ENCODE assay signal across 25 mouse cellular contexts in genomic region chr11:107401839-107402590, GRCm38 (mm10).
A peak's percentile ranks its signal among the peaks of the same experiment; 100 is the strongest.
DNase-seq lines count a peak whose midpoint lies in the region; ATAC-seq and TF ChIP-seq lines count a peak whose summit lies in the region.
"Had no signal": no experiment of that assay in that cellular context is flagged by ENCODE, and none has a peak within 500 bp of the region (broad histone marks: within the 10 kb centered on the region; RNA-seq: fewer than 3 reads in every experiment).

No protein-coding gene starts in this region.

- ATAC-seq in kidney, postnatal 0 days (replicated peaks; ENCODE audit: low FRiP score, low read depth) = no peak
- no peak for ATAC-seq in liver, postnatal 0 days
- ATAC-seq: CD4-positive, CD25-positive, alpha-beta regulatory T cell, adult 4 months; inflammation-experienced regulatory T-cells, adult 6 months had no signal

- no peak for TF ChIP-seq EP300 in liver, postnatal 0 days (IDR thresholded peaks at IDR 0.05; ENCODE audit: low read depth)

- no peak for DNase-seq in gastrocnemius, adult 2 months
- DNase-seq in gastrocnemius, postnatal 25 days = no peak
- DNase-seq in kidney, postnatal 0 days (ENCODE audit: low spot score) = no peak
- DNase-seq in kidney, adult 11 months = no peak
- no peak for DNase-seq in liver, postnatal 0 days
- no peak for DNase-seq in cerebellum, adult 8-10 months
- DNase-seq: adrenal gland, postnatal 36 days; cerebellum, adult 11-12 months; cerebellum, postnatal 25 days; gastrocnemius, postnatal 10 days; heart, postnatal 10 days; kidney, postnatal 10 days; lung, adult 2 months; lung, postnatal 4 days; thymus, postnatal 14 days had no signal

- no peak overlapping the region for H3K4me3 ChIP-seq in gastrocnemius, adult 2 months
- H3K4me3 ChIP-seq in kidney, postnatal 0 days (replicated peaks; ENCODE audit: low read depth, low read length) = no peak overlapping the region
- H3K4me3 ChIP-seq in E14TG2a.4 (replicated peaks; ENCODE audit: low read length) = no peak overlapping the region
- H3K4me3 ChIP-seq in liver, postnatal 0 days (ENCODE audit: low read depth, low read length) = no peak overlapping the region
- H3K4me3 ChIP-seq: embryonic facial prominence, embryonic 10.5 days; forebrain, embryonic 12.5 days; heart, embryonic 10.5 days; limb, embryonic 12.5 days; midbrain, embryonic 12.5 days; neural tube, embryonic 12.5 days had no signal

- H3K27ac ChIP-seq in gastrocnemius, adult 2 months = no peak overlapping the region
- H3K27ac ChIP-seq in kidney, postnatal 0 days = peak overlapping the region; percentile 47; the same call in 1 of the 2 replicates
- no peak overlapping the region for H3K27ac ChIP-seq in liver, postnatal 0 days (ENCODE audit: low read depth)
- H3K27ac ChIP-seq: embryonic facial prominence, embryonic 10.5 days; forebrain, embryonic 12.5 days; heart, embryonic 10.5 days; limb, embryonic 12.5 days; midbrain, embryonic 12.5 days; neural tube, embryonic 12.5 days had no signal

- no peak overlapping the region for H3K9ac ChIP-seq in kidney, postnatal 0 days (ENCODE audit: low read depth, low read length)
- H3K9ac ChIP-seq in liver, postnatal 0 days (replicated peaks) = no peak overlapping the region
- H3K9ac ChIP-seq: forebrain, embryonic 12.5 days; limb, embryonic 12.5 days; midbrain, embryonic 12.5 days; neural tube, embryonic 12.5 days had no signal

- H3K4me2 ChIP-seq in kidney, postnatal 0 days (ENCODE audit: low read length) = no peak overlapping the region
- no peak overlapping the region for H3K4me2 ChIP-seq in liver, postnatal 0 days (ENCODE audit: low read depth, low read length)
- H3K4me2 ChIP-seq: forebrain, embryonic 12.5 days; limb, embryonic 12.5 days; midbrain, embryonic 12.5 days; neural tube, embryonic 12.5 days had no signal

- intact Hi-C loops in gastrocnemius, adult 2 months (cut with DNase I) = loop anchor here (5.0 kb wide), 1 partner anchor 45 kb away; no protein-coding TSS in a partner anchor

- 0 out of 2 replicates have a peak, but pooled peaks cover 3% of the 10 kb centered on the region for H3K4me1 ChIP-seq in kidney, postnatal 0 days (replicated peaks; ENCODE audit: insufficient read depth, low read length)
- H3K4me1 ChIP-seq in E14TG2a.4 (replicated peaks; ENCODE audit: low read depth, low read length) = peaks cover 90% of the 10 kb centered on the region
- H3K4me1 ChIP-seq in liver, postnatal 0 days (ENCODE audit: insufficient read depth) = peaks cover 43% of the 10 kb centered on the region

- H3K27me3 ChIP-seq in kidney, postnatal 0 days (ENCODE audit: insufficient read depth, low read length) = no peaks in the 10 kb centered on the region
- H3K27me3 ChIP-seq in E14TG2a.4 (ENCODE audit: insufficient read depth, low read length) = no peaks in the 10 kb centered on the region
- no peaks in the 10 kb centered on the region for H3K27me3 ChIP-seq in liver, postnatal 0 days (ENCODE audit: insufficient read depth, low read length)
- H3K27me3 ChIP-seq: forebrain, embryonic 12.5 days; limb, embryonic 12.5 days; midbrain, embryonic 12.5 days; neural tube, embryonic 12.5 days had no signal

- H3K9me3 ChIP-seq in kidney, postnatal 0 days (replicated peaks; ENCODE audit: low read length) = no peaks in the 10 kb centered on the region
- no peaks in the 10 kb centered on the region for H3K9me3 ChIP-seq in E14TG2a.4 (ENCODE audit: low read length)
- H3K9me3 ChIP-seq in liver, postnatal 0 days (ENCODE audit: low read length) = no peaks in the 10 kb centered on the region
- H3K9me3 ChIP-seq: embryonic facial prominence, embryonic 10.5 days; forebrain, embryonic 12.5 days; G1E; heart, embryonic 10.5 days; limb, embryonic 12.5 days; neural tube, embryonic 12.5 days had no signal

- 90% methylated on average over 5 of the region's 5 CpGs for WGBS in kidney, postnatal 0 days
- 89% methylated on average over 5 of the region's 5 CpGs for WGBS in liver, postnatal 0 days (ENCODE audit: insufficient replicate concordance)

- no peaks in the 10 kb centered on the region for H3K36me3 ChIP-seq in kidney, postnatal 0 days (ENCODE audit: insufficient read depth, low read length)
- H3K36me3 ChIP-seq in E14TG2a.4 (ENCODE audit: insufficient read depth, low read length) = peaks cover 25% of the 10 kb centered on the region
- H3K36me3 ChIP-seq in liver, postnatal 0 days (replicated peaks; ENCODE audit: insufficient read depth, low read length) = no peaks in the 10 kb centered on the region
- H3K36me3 ChIP-seq: forebrain, embryonic 12.5 days; heart, embryonic 10.5 days; limb, embryonic 12.5 days; midbrain, embryonic 12.5 days; neural tube, embryonic 12.5 days had no signal

- peak; percentile 15; the same call in 1 of the 2 replicates for TF ChIP-seq CTCF in gastrocnemius, adult 2 months (IDR thresholded peaks at IDR 0.05)
- TF ChIP-seq CTCF in kidney, postnatal 0 days (IDR thresholded peaks at IDR 0.05; ENCODE audit: low read depth) = peak; percentile 36; the same call in 1 of the 2 replicates
- TF ChIP-seq CTCF in E14TG2a.4 (conservative IDR thresholded peaks at IDR 0.05; ENCODE audit: low read length) = peak; percentile 51
- TF ChIP-seq CTCF in liver, postnatal 0 days (IDR thresholded peaks at IDR 0.05; ENCODE audit: low read depth) = peak; percentile 40
